Mouse (Mus musculus) MN1 (cell line): ENCODE data around the gene Clca4a.
"Not testable (repeated sequence)": the region's sequence is repeated elsewhere in the genome, so short reads cannot be mapped to it uniquely, and the experiment has no call there.

Experiments
- DNase-seq: peaks from one replicate; pipeline ENCODE4 v3.0.0-alpha.2; 2016; ENCODE audit warnings: low spot score

The Clca4a gene

DNA sequence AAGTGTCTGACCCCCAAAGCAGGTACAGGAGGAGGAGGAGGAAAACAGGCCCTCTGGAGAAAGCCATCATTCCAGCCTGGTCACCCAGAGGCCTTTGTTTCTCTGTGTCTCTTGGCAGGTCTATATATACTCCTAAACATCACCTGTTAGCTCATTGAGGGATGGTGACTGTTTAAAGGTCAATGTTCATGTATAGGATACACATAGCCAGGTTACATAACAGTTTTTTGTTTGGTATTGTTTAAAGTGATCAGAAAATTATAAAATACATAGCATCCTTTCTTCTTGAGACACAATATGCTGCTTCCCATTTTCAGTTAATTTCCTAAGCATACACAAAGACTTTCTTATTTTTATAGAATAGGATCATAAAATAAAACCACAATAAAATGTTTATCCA is at the start of gene Clca4a:
Gene Clca4a, minus strand, starts transcription at position 101 of the 400 bp plus-strand sequence.
- no peak for DNase-seq

DNA sequence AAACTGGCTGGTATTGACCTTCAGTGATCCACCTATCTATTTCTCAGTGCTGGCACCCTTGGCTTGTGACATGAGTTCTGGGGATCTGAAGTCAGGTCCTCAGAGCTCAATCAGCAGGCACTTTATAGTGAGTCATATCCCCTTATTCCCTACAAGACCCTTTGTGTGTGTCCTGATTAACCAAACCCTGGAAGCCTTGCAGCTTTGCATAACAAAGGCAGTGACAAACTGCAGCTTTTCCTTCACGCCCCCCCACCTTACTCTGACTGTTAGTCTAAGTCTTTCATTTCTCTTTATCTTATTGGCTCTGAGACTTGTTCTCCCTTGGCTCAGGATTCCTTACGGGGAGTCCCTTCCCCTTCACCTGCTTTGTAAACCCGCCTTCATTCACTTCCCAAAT is 43.0 kb upstream of the Clca4a start:
- no peak for DNase-seq

DNA sequence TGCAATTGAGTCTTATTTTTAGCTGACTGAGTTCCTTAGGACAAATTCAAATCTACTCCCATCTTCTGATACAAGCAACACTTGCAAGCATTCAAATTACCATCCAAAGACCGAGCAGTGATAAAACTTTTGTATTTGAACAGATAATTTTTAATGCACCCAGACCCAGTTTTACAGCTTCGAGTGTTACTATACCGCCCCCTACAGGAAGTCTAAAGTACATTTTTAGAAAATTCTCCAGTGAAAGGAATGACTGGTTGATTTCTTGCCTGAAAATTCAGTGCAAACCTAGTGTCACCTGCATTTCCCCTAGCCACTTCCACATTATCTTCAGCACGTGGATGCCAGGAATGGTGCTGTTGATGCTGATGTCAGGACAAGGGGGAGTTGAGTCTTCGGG is 29.6 kb upstream of the Clca4a start:
- no peak for DNase-seq

GRCm38 (mm10) chr3:145000912-145001311 is 26.1 kb upstream of the Clca4a start:
- no peak for DNase-seq

DNA sequence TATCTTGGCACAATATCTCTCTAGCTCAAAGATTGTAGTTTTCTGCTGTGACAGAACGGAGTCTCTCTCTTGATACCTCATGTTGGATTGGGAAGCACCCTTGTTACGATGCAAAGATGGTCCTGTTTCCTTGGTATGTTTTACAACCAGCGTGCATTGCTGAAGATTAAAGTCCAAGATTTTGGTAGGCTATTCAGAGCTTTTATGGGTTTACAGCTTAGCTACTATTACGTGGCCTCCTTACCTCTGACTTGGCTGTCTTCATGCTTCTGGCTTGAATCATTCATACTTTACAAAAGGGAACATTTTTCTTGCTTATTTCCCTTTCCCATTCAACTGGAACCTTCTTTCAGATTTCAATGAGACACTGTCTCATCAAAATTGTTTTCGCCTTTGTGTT is 18.2 kb upstream of the Clca4a start:
- no peak for DNase-seq

DNA sequence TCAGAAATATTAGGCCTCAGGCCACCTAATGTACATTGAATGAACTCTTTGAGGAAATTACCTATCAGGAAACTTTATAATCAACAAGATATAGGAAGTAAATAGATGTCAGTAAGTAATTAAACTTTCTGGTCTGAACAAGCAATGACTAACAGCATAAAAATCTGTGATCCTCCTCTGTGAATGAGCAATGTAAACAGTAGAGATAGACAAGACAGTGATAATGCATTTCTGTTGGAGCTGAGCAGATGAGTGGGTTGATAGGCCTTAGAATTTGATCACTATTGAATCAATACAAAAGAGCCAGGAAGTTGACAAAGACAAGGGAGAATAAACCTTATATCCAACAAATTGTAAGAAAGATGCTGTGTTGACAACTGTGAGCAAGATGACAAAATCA is 17.8 kb upstream of the Clca4a start:
- no peak for DNase-seq

DNA sequence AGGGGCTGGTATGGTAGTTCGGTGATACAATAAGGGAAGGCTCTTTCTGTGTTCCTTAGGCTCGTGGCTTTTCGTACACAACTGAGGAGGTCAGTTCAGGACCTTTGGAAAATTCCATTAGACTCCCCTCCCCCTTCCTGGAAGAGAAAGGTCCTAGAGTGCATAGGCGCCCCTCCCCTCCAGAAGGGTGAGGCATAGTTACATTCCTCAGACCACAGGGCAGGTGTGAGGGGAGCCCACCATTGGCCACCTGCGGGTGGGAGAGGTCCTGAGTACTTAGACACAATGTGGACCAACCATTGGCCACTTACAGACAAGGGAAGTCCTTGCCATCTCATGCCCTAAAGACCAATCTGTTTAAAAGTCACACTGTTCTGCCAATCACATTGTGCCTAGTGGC is 11.0 kb upstream of the Clca4a start:
- no peak for DNase-seq

DNA sequence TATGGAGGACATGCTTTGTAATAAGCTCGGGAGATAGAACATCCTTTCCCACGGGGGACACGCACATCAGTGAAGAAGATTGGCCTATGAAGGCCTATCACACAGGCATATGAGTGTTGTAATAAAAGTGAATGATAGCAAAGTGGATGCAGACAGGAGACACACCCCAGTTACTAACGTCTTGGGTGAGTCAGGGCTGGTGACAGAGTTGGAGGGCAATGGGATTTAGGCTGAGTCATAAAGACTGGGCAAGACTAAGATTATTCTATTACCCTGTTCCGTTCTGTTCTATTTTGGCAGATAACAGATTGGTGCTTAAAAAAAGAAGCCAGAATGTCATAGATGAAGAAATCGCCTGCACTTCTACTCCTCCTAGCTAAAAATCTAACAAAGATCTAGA is 5.7 kb upstream of the Clca4a start:
- DNase-seq, result no peak

- DNase-seq, result no peak
These were observed 2.8 kb upstream of the Clca4a start for GRCm38 (mm10) chr3:144977631-144978030.

DNA sequence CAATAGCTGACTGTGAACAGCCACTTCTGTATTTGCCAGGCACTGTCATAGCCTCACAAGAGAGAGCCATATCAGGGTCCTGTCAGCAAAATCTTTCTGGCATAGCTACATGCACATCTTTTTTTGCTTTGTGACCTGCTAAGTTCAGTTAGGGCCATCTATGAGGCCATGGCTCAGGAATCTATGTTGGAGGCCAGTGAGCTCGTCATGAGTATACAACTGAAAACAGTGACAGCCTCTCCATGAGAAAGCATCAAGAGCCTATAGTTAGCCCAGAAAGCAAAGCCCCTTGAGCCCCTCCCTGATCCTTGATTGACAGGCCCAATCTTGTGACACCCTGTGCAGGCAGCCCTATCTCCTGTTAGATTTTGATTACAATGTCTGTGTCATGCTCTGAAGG is 1.2 kb upstream of the Clca4a start:
- no peak for DNase-seq

DNA sequence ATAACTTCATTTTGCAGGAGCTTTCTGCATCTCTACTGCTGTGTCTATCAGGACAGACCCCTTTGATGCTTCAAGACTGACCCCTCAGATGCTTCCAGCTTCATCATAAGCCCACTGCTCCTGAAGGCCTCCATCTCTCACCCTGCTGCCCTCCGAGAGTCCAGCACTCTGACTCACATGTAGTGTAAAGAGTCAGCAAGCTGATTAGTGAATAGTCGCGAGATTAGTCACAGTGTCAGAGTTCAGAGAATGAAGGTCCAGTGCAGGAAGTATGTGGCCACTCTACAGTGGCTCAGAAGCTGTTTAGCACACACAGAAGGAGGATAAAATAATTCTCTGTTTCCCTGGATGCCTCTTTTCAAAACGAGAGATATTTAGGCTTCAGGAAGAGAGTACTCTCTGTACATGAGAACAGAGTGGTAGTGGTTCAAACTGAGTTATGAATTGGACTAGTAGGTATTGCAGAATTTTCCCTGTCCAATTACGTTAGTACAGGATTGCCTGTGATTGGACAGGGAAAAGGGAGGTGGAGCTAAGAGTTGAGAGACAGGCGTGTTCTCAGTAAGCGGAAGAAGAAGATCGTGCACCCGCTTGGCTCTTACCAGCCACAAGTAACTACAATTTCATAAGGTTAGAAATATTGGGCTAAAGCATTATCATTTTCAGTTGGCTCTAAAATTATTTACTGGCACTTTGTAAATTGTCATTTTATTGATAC is 3.1 kb downstream of the Clca4a start:
- DNase-seq, result no peak

- DNase-seq, result no peak
These were observed 5.1 kb downstream of the Clca4a start for GRCm38 (mm10) chr3:144969755-144970154.

- no peak for DNase-seq
These were observed 8.8 kb downstream of the Clca4a start for GRCm38 (mm10) chr3:144966074-144966473.

DNA sequence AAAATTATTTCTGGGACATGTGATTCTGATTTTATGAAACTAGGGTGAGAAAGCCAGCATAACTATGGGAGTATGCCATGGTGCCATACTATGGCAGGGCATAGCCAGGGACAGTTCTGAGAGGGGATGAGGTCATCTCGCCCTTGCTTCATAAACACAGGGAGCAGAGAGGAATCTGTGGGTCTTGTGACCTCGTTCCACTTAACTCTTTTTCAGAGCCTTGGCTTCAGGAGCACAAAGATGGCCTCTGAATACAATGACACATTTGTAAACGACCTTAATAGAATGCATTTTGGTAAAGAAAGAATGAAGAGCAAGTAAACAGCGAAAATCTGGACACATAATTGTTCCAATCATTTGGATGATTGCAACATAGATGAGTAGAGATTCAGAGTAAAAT is 24.0 kb downstream of the Clca4a start:
- no peak for DNase-seq

GRCm38 (mm10) chr3:144947376-144947775 is 27.5 kb downstream of the Clca4a start:
- not testable (repeated sequence) for DNase-seq

- not testable (repeated sequence) for DNase-seq
These were observed 41.2 kb downstream of the Clca4a start for GRCm38 (mm10) chr3:144933625-144934024.

- DNase-seq, result no peak
These were observed 41.8 kb downstream of the Clca4a start for GRCm38 (mm10) chr3:144933011-144933491.

GRCm38 (mm10) chr3:144932335-144932734 is 42.5 kb downstream of the Clca4a start, which contains the start of gene Clca4b:
TSS of gene Clca4b (minus strand) at chr3:144932529.
- DNase-seq, result no peak

GRCm38 (mm10) chr3:144914014-144914413 is 60.8 kb downstream of the Clca4a start:
- DNase-seq, result no peak
